ENCODE assay signal across 8 mouse cellular contexts in genomic region chr9:48646251-48646650, GRCm38 (mm10). TPM values are rescaled to one million over a fixed set of nuclear protein-coding genes. Genes with fewer than 3 reads are reported as not detected.
DNase-seq lines count a peak whose midpoint lies in the region; ATAC-seq and TF ChIP-seq lines count a peak whose summit lies in the region.

No protein-coding gene starts in this region.

- peaks cover 2% of the 10 kb centered on the region; the same call in 1 of the 2 replicates for H3K4me1 ChIP-seq in cortical plate, adult 2 months (ENCODE audit: control insufficient read depth, insufficient read depth, low read length)
- H3K4me1 ChIP-seq in kidney, postnatal 0 days (replicated peaks; ENCODE audit: insufficient read depth, low read length), result peaks cover 9% of the 10 kb centered on the region; the same call in 1 of the 2 replicates
- H3K4me1 ChIP-seq in liver, embryonic 14.5 days (replicated peaks; ENCODE audit: control insufficient read depth in 2 of 2, insufficient read depth in 2 of 2, low read length in 1 of 2), result peaks cover 9 to 10% of the 10 kb centered on the region in 2 experiments
- peaks cover 41% of the 10 kb centered on the region for H3K4me1 ChIP-seq in neural tube, embryonic 13.5 days (replicated peaks)

- H3K9me3 ChIP-seq in kidney, postnatal 0 days (replicated peaks; ENCODE audit: low read length), result no peaks in the 10 kb centered on the region
- H3K9me3 ChIP-seq in liver, embryonic 14.5 days (ENCODE audit: control insufficient read depth, low read length), result no peaks in the 10 kb centered on the region
- 0 out of 2 replicates have a peak, but pooled peaks cover 8% of the 10 kb centered on the region for H3K9me3 ChIP-seq in neural tube, embryonic 13.5 days

- no peak for TF ChIP-seq POLR2A in cortical plate, adult 2 months (IDR thresholded peaks at IDR 0.05; ENCODE audit: extremely low read depth, insufficient read depth, low read length)

- H3K4me3 ChIP-seq in cortical plate, adult 2 months (ENCODE audit: insufficient read depth, low read length), result no peak overlapping the region
- no peak overlapping the region for H3K4me3 ChIP-seq in kidney, postnatal 0 days (replicated peaks; ENCODE audit: low read depth, low read length)
- no peak overlapping the region for H3K4me3 ChIP-seq in liver, embryonic 14.5 days (ENCODE audit: insufficient read depth in 1 of 2, low read depth in 2 of 2, low read length in 2 of 2)
- no peak overlapping the region for H3K4me3 ChIP-seq in neural tube, embryonic 13.5 days

- TF ChIP-seq EP300 in liver, embryonic 14.5 days (IDR thresholded peaks at IDR 0.05; ENCODE audit: low read depth), result no peak

- 0 out of 2 replicates have a peak, but pooled peaks cover 5% of the 10 kb centered on the region for H3K27me3 ChIP-seq in kidney, postnatal 0 days (ENCODE audit: insufficient read depth, low read length)
- no peaks in the 10 kb centered on the region for H3K27me3 ChIP-seq in liver, embryonic 14.5 days (ENCODE audit: control insufficient read depth, insufficient read depth, low read length)
- H3K27me3 ChIP-seq in neural tube, embryonic 13.5 days, result peaks cover 24% of the 10 kb centered on the region

- peak; percentile 60 to 61 for DNase-seq in adrenal gland, adult 18-20 months (ENCODE audit: low spot score in 2 of 2)
- DNase-seq in gastrocnemius, postnatal 25 days, result peak; percentile 61
- peak; percentile 93 for DNase-seq in kidney, postnatal 0 days (ENCODE audit: low spot score)
- DNase-seq in liver, embryonic 14.5 days (ENCODE audit: low read depth in 3 of 3, low spot score in 3 of 3), result peak; percentile 36 to 54 (median 36)
- DNase-seq in thymus, postnatal 10 days (ENCODE audit: low spot score in 2 of 2), result peak; percentile 50 to 77

- no peaks in the 10 kb centered on the region for H3K36me3 ChIP-seq in kidney, postnatal 0 days (ENCODE audit: insufficient read depth, low read length)
- no peaks in the 10 kb centered on the region for H3K36me3 ChIP-seq in liver, embryonic 14.5 days (replicated peaks; ENCODE audit: control insufficient read depth, insufficient read depth, low read depth)
- 0 out of 2 replicates have a peak, but pooled peaks cover 4% of the 10 kb centered on the region for H3K36me3 ChIP-seq in neural tube, embryonic 13.5 days

- no peak overlapping the region for H3K27ac ChIP-seq in cortical plate, adult 2 months (ENCODE audit: insufficient read depth, low read length)
- H3K27ac ChIP-seq in kidney, postnatal 0 days, result no peak overlapping the region
- no peak overlapping the region for H3K27ac ChIP-seq in liver, embryonic 14.5 days
- H3K27ac ChIP-seq in neural tube, embryonic 13.5 days (replicated peaks), result no peak overlapping the region

- no peak overlapping the region for H3K4me2 ChIP-seq in kidney, postnatal 0 days (ENCODE audit: low read length)
- H3K4me2 ChIP-seq in liver, embryonic 14.5 days (ENCODE audit: low read depth), result no peak overlapping the region
- no peak overlapping the region for H3K4me2 ChIP-seq in neural tube, embryonic 13.5 days

- WGBS in kidney, postnatal 0 days, result 27% methylated on average over 4 of the region's 4 CpGs
- WGBS in liver, embryonic 14.5 days (ENCODE audit: insufficient replicate concordance), result 20% methylated on average over 4 of the region's 4 CpGs
- WGBS in neural tube, embryonic 13.5 days, result 22% methylated on average over 4 of the region's 4 CpGs

- ATAC-seq in CD4-positive, CD25-positive, alpha-beta regulatory T cell, adult 4 months, result peak; percentile 34
- no peak for ATAC-seq in kidney, postnatal 0 days (replicated peaks; ENCODE audit: low FRiP score, low read depth)
- ATAC-seq in liver, embryonic 14.5 days (ENCODE audit: insufficient read depth), result no peak
- ATAC-seq in neural tube, embryonic 13.5 days (ENCODE audit: low read depth), result peak; percentile 40; the same call in 1 of the 2 replicates

- no peak overlapping the region for H3K9ac ChIP-seq in kidney, postnatal 0 days (ENCODE audit: low read depth, low read length)
- H3K9ac ChIP-seq in liver, embryonic 14.5 days (replicated peaks), result no peak overlapping the region
- H3K9ac ChIP-seq in neural tube, embryonic 13.5 days, result no peak overlapping the region

- TF ChIP-seq CTCF in cortical plate, adult 2 months (IDR thresholded peaks at IDR 0.05; ENCODE audit: extremely low read depth, insufficient read depth, low read length), result peak; percentile 100
- peak; percentile 100 for TF ChIP-seq CTCF in kidney, postnatal 0 days (IDR thresholded peaks at IDR 0.05; ENCODE audit: low read depth)
- peak; percentile 96 for TF ChIP-seq CTCF in liver, embryonic 14.5 days (IDR thresholded peaks at IDR 0.05; ENCODE audit: low read depth)

RNA-seq across cellular contexts. Expression of gene Nnmt, which starts 41.3 kb away (rescaled TPM):
- not detected for polyA plus RNA-seq in CD4-positive, CD25-positive, alpha-beta regulatory T cell, adult 4 months (2017; shearing (Covaris generic))
- total RNA-seq in adrenal gland, adult 18-20 months (2021), result 10 to 100 TPM; 24.5 to 55.3 TPM
- 0.35 and 0.51 TPM in 2 replicates for polyA plus RNA-seq in cortical plate, adult 2 months (2012; rRNA removed)
- total RNA-seq in gastrocnemius, postnatal 25 days (2021), result 1 to 10 TPM; 2.7 to 9.5 TPM
- polyA plus RNA-seq in kidney, postnatal 0 days (2015; fragmentation: Nextera tagmentation; extraction: Ambion mirVana), result 4.3 and 5.4 TPM in 2 replicates
- polyA plus RNA-seq in liver, embryonic 14.5 days (2012; rRNA removed), result 0.04 TPM in 1 of 2 replicates, not detected in the other
- polyA plus RNA-seq in liver, embryonic 14.5 days (2014; fragmentation: Nextera tagmentation; extraction: Ambion mirVana), result 0.14 and 0.19 TPM in 2 replicates
- polyA plus RNA-seq in neural tube, embryonic 13.5 days (2015; fragmentation: Nextera tagmentation; extraction: Ambion mirVana), result 0.75 and 1.6 TPM in 2 replicates

Comparison
In these comparisons a context has a peak if more than half of its experiments do, and no peak if none do; other contexts are left out.
1. ATAC-seq: peak in CD4-positive, CD25-positive, alpha-beta regulatory T cell, adult 4 months (single experiment) and neural tube, embryonic 13.5 days (single experiment); none in kidney, postnatal 0 days (single experiment) and liver, embryonic 14.5 days (single experiment).
2. DNase-seq: peak in every context shown above with its lines; median percentile 93 in kidney, postnatal 0 days; 64 in thymus, postnatal 10 days; 61 in gastrocnemius, postnatal 25 days; 60 in adrenal gland, adult 18-20 months; 36 in liver, embryonic 14.5 days.
3. Peak in every context shown above with its lines, with median percentiles within 50 percentile points of each other: CTCF ChIP-seq.